Mouse (Mus musculus) midbrain, postnatal 0 days (tissue): ENCODE measurements around the gene Zfp296. TPM values are rescaled to one million over a fixed set of nuclear protein-coding genes. Genes with fewer than 3 reads are reported as not detected.

Experiments
- ATAC-seq: fragments of 200-750 bp; cut with Nextera tagmentation; 2 replicates; pipeline ENCODE4 v1.8.0; 2017; ENCODE audit warnings: moderate number of reproducible peaks, mild to moderate bottlenecking, moderate TSS enrichment, moderate library complexity; ENCODE audit not compliant: low FRiP score
- DNase-seq: peaks from one replicate; pipeline ENCODE4 v3.0.0-alpha.2; 2015; ENCODE audit warnings: low spot score
- H3K27ac ChIP-seq: fragments of 300-500 bp; sonication (generic); 2 replicates; pipeline ENCODE4 v1.5.1; 2014; ENCODE audit warnings: low read depth, mild to moderate bottlenecking, low read length, mixed read lengths
- H3K27me3 ChIP-seq: fragments of 300-500 bp; sonication (generic); 2 replicates; pipeline ENCODE4 v1.6.1; 2014; ENCODE audit warnings: low read length, control low read depth, mixed read lengths; ENCODE audit not compliant: insufficient read depth
- H3K36me3 ChIP-seq: fragments of 300-500 bp; sonication (generic); 2 replicates; pipeline ENCODE4 v1.6.1; 2014; ENCODE audit warnings: low read length, control low read depth, mixed read lengths; ENCODE audit not compliant: insufficient read depth
- H3K4me1 ChIP-seq: fragments of 300-500 bp; sonication (generic); 2 replicates; pipeline ENCODE4 v1.6.1; 2014; ENCODE audit warnings: mild to moderate bottlenecking, control low read depth, antibody characterized with exemption, low read length, mixed read lengths; ENCODE audit not compliant: insufficient read depth
- H3K4me2 ChIP-seq: fragments of 300-500 bp; sonication (generic); 2 replicates; pipeline ENCODE4 v1.6.1; 2014; ENCODE audit warnings: low read depth, mild to moderate bottlenecking, low read length, mixed read lengths; ENCODE audit not compliant: poor library complexity, severe bottlenecking
- H3K4me3 ChIP-seq: fragments of 300-500 bp; sonication (generic); 2 replicates; pipeline ENCODE4 v1.5.1; 2014; ENCODE audit warnings: low read depth, mild to moderate bottlenecking, low read length, moderate library complexity
- H3K9ac ChIP-seq: fragments of 300-500 bp; sonication (generic); replicated peaks from 2 replicates; pipeline ENCODE4 v1.6.1; 2014; ENCODE audit warnings: mild to moderate bottlenecking, low read length, moderate library complexity, mixed read lengths; ENCODE audit not compliant: poor library complexity, severe bottlenecking
- H3K9me3 ChIP-seq: fragments of 300-500 bp; sonication (generic); 2 replicates; pipeline ENCODE4 v1.6.1; 2016; ENCODE audit warnings: low read length, control low read depth
- CTCF ChIP-seq: IDR thresholded peaks from 2 replicates; pipeline ENCODE4 v1.5.1; 2016; ENCODE audit warnings: antibody characterized with exemption, mild to moderate bottlenecking
- WGBS: fragments of 180-500 bp; shearing (Covaris S2); extraction: QIAGEN DNeasy Blood & Tissue Kit; methylation state at CpG from one replicate; pipeline ENCODE4 v1.1.7; 2014; 5-methylcytosine and 5-hydroxymethylcytosine counted together
- polyA plus RNA-seq: library from polyadenylated mRNA; unstranded; fragments of >200 nt; fragmentation: Nextera tagmentation; extraction: Ambion mirVana; gene quantifications from 2 replicates; pipeline ENCODE4 v1.2.1, GENCODE M21; 2015
- total RNA-seq: library from RNA; depleted of rRNA; stranded (reverse); fragments of >200 nt; gene quantifications from 2 replicates; pipeline ENCODE4 v1.2.3, GENCODE M21; 2014

Gene Zfp296
- total and polyA plus RNA-seq, 2 experiments from 2014 or later = 1.2 TPM; not detected in 1

DNA sequence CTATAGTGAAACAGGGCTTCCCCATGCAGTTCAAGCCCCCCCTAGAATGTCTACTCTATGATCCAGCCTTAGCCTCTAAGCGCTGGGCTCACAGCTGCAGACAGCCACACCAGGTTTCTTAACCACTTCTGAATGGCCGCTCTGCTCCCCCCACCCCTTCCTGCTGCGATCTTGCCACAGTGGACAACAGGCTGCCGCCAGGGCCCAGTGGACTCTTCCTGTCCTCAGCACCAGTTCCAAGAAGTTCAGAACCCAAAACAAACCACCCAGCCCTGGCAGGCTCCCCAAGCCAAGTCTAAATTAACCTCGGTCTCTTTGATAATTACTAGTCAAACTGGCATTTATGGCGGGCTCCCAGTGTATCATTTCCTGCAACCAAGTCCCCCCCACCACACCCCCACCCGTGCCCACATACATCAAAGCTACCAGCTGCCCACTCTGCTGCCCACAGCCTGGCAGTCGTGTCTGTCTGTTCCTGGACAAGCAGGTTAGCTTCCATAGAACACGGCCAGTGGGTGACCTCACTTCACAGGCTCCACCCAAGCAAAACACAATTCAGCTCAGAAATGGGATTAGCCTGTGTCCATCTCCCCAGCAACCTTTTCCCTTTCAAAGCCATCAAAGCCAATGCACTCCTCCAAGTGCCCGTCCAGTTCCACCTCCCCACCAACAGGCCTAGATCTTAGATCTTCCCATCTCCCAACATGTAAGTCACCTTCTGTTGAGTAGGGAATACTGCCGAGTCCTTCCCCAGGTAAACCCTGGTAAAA lies 16.4 kb upstream of the Zfp296 start:
- ATAC-seq (no peak), DNase-seq (peak; percentile 34)
- TF ChIP-seq CTCF = no peak
- H3K27ac ChIP-seq = peak overlapping the region; percentile 94
- peaks cover 19% of the 10 kb centered on the region for H3K36me3 ChIP-seq
- H3K9ac ChIP-seq = peak overlapping the region; percentile 96
- no peaks in the 10 kb centered on the region for H3K27me3 ChIP-seq
- H3K4me2 ChIP-seq = peak overlapping the region; percentile 95
- no peaks in the 10 kb centered on the region for H3K9me3 ChIP-seq
- peaks cover 13% of the 10 kb centered on the region for H3K4me1 ChIP-seq
- WGBS = 11% methylated on average over 11 of the region's 11 CpGs
- peak overlapping the region; percentile 90 for H3K4me3 ChIP-seq

DNA sequence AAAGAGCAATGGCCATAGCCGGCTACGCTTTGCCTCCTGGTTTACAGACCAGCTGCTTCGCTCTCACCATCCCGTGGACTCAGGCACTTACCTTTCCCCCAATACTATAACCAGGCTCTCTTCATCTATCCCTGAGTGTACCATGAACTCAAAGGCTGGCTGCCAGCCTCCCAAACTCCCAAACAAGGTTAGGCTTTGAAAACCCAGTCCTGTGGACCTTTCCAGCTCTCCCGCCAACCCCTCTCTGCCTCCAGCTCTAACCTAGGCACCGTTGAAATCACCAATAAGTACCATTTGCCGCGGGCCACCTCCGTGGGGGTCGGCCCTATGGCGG lies 15.7 kb upstream of the Zfp296 start:
- Histone ChIP-seq H3K4me1 (peaks cover 13% of the 10 kb centered on the region), H3K27me3 (no peaks in the 10 kb centered on the region), H3K4me2 (peak overlapping the region; percentile 95), H3K27ac (peak overlapping the region; percentile 94), H3K9ac (peak overlapping the region; percentile 96), H3K36me3 (peaks cover 21% of the 10 kb centered on the region), H3K4me3 (peak overlapping the region; percentile 90), H3K9me3 (no peaks in the 10 kb centered on the region)
- no peak for TF ChIP-seq CTCF
- ATAC-seq (no peak), DNase-seq (no peak)
- WGBS = under 1% methylated on average over 11 of the region's 11 CpGs

DNA sequence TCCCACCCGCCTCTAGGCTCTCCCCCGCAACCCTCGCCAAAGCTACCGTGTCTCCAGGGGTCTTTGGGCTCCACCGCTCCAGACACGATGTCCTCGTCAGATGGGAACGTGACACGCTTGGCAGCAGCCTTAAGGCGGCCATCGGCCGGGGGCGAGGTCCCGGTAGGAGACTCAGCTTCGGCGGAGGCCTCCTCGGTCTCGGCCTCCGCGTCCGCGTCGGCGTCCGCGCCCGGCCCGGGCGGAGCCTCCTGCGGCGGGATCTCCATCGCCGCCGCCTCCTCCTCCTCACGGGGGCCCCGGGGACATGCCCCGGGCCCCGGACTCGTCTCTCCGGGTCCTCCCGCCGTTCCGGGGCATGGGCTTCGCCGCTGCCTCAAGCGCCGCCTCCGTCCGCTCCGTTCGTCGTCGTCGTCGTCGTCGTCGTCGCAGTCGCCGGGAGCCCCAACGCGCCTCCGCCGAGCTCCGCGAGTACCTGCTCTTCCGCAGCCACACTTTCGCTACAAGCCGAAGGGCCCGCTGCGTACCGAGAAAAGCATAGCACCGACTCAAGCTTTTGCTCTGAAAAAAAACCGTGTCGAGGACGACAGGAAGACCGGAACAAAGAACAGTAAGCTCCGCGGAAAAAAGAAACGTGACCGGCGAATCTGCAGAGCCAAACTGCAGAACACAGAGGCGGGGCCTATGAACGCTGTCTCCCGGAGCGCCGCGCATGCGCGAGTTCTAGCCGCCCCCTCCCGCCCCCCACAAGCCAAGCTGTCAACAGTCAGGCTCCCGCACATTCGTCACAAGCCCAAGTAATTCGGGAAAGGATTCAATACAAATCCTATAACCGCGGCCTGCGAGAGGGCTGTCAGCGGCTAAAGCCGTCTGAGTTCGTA lies 15.1 kb upstream of the Zfp296 start:
- Histone ChIP-seq H3K9me3 (no peaks in the 10 kb centered on the region), H3K27ac (peak overlapping the region; percentile 94), H3K27me3 (no peaks in the 10 kb centered on the region), H3K4me3 (peak overlapping the region; percentile 90), H3K36me3 (peaks cover 23% of the 10 kb centered on the region), H3K9ac (peak overlapping the region; percentile 96), H3K4me1 (peaks cover 13% of the 10 kb centered on the region), H3K4me2 (peak overlapping the region; percentile 95)
- TF ChIP-seq CTCF = no peak
- WGBS = under 1% methylated on average over 101 of the region's 102 CpGs
- ATAC-seq = peak; percentile 87
- DNase-seq = peak; percentile 99

DNA sequence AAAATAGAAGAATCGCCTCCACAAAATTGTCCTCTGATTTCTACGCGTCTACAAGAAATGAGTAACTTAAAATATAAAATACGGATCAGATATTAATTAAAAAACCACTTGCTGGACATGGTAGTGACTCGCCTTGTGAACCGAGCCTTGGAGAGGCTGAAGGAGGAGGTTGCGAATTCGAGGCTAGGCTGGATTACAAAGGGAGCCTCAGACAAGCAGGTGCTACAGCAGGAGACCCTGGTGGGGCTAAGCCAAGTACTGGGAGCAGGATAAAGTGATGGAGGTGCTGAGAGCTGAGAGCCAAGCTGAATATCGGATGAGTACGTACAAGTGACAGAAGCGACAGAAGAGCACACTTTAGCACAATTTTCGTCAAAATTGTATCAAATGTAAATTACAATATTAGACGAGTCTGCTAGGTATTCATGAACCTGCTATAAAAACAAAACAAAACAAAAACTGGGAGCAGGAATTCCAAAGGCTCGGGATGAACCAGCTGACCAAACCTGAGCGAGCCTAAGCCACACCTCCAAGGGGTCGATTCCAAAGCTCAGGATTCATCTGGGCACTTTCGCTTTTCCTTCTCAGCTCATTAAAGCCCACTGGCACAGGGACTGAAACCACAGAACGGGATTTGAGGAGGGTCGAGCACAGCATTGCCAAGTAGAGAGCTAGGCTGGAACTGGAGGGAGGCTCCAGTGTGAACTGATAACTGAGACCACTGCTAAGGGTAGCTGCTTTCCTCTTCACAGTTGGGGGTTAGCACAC lies 14.3 kb upstream of the Zfp296 start, which contains the start of gene Ppp1r37:
Ppp1r37 (minus strand) TSS at position 434 of the 768 bp plus-strand sequence.
- peak; percentile 33; the same call in 1 of the 2 replicates for ATAC-seq
- WGBS = 2% methylated on average over 19 of the region's 19 CpGs
- TF ChIP-seq CTCF = no peak
- Histone ChIP-seq H3K4me3 (peak within 1 kb of the TSS; percentile 90), H3K9me3 (no peaks in the 10 kb centered on the region), H3K36me3 (peaks cover 22% of the 10 kb centered on the region), H3K4me1 (peaks cover 13% of the 10 kb centered on the region), H3K27ac (peak within 1 kb of the TSS; percentile 94), H3K27me3 (no peaks in the 10 kb centered on the region), H3K4me2 (peak within 1 kb of the TSS; percentile 95), H3K9ac (peak within 1 kb of the TSS; percentile 96)
- DNase-seq = peak; percentile 74

DNA sequence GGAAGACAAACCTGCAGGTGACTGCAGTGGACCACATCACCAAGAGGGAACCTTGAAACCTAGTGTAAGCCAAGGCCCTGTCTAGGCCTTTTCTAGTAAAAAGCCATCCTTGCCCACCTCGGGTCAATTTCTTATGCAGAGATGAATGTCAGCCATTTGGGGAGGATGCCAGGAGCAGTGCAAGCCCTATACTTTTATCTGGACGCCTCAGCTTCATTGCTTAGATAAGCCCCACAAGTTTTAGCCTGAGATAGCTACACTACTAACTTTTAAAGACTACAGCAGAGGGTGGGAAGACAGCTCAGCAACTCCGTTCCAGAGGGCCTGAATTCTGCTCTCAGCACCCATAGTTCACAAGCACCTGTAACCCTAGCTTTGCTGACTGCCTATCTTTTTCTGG lies 13.2 kb upstream of the Zfp296 start:
- WGBS = 85% methylated on average over 3 of the region's 3 CpGs
- Histone ChIP-seq H3K4me2 (no peak overlapping the region), H3K9ac (no peak overlapping the region), H3K27me3 (no peaks in the 10 kb centered on the region), H3K4me3 (no peak overlapping the region), H3K9me3 (no peaks in the 10 kb centered on the region), H3K36me3 (peaks cover 20% of the 10 kb centered on the region), H3K27ac (no peak overlapping the region), H3K4me1 (peaks cover 13% of the 10 kb centered on the region)
- no peak for TF ChIP-seq CTCF
- ATAC-seq (no peak), DNase-seq (no peak)
